Mouse (Mus musculus) heart, postnatal 0 days (tissue): ENCODE data around the gene Lhfpl2. TPM values are rescaled to one million over a fixed set of nuclear protein-coding genes. Genes with fewer than 3 reads are reported as not detected.
A peak's percentile ranks its signal among the peaks of the same experiment; 100 is the strongest.

Experiments used
- ATAC-seq: fragments of 200-750 bp; cut with Nextera tagmentation; 2 replicates; pipeline ENCODE4 v1.8.0; 2017; ENCODE audit warnings: low read depth, moderate number of reproducible peaks, moderate library complexity; ENCODE audit not compliant: insufficient read depth
- DNase-seq: peaks from one replicate; pipeline ENCODE4 v3.0.0-alpha.2; 2016; ENCODE audit warnings: low spot score
- H3K27ac ChIP-seq: fragments of 300-500 bp; sonication (generic); 2 replicates; pipeline ENCODE4 v1.5.1; 2014; ENCODE audit warnings: low read depth, mild to moderate bottlenecking
- H3K27me3 ChIP-seq: fragments of 300-500 bp; sonication (generic); 2 replicates; pipeline ENCODE4 v1.6.1; 2014; ENCODE audit warnings: low read length, mixed read lengths; ENCODE audit not compliant: control insufficient read depth, insufficient read depth
- H3K36me3 ChIP-seq: fragments of 300-500 bp; sonication (generic); replicated peaks from 2 replicates; pipeline ENCODE4 v1.6.1; 2014; ENCODE audit warnings: low read length, mixed read lengths; ENCODE audit not compliant: control insufficient read depth, insufficient read depth
- H3K4me1 ChIP-seq: fragments of 300-500 bp; sonication (generic); 2 replicates; pipeline ENCODE4 v1.6.1; 2014; ENCODE audit warnings: antibody characterized with exemption; ENCODE audit not compliant: control insufficient read depth, insufficient read depth
- H3K4me2 ChIP-seq: fragments of 300-500 bp; sonication (generic); 2 replicates; pipeline ENCODE4 v1.6.1; 2014; ENCODE audit warnings: low read depth, mild to moderate bottlenecking, low read length, moderate library complexity
- H3K4me3 ChIP-seq: fragments of 300-500 bp; sonication (generic); 2 replicates; pipeline ENCODE4 v1.5.1; 2014; ENCODE audit warnings: low read depth, low read length
- H3K9ac ChIP-seq: fragments of 300-500 bp; sonication (generic); replicated peaks from 2 replicates; pipeline ENCODE4 v1.6.1; 2014; ENCODE audit warnings: low read depth, low read length, mixed read lengths
- H3K9me3 ChIP-seq: fragments of 300-500 bp; sonication (generic); replicated peaks from 2 replicates; pipeline ENCODE4 v1.6.1; 2016; ENCODE audit warnings: low read length; ENCODE audit not compliant: control insufficient read depth
- CTCF ChIP-seq: IDR thresholded peaks from 2 replicates; pipeline ENCODE4 v1.5.1; 2016; ENCODE audit warnings: antibody characterized with exemption, control low read depth, low read depth
- EP300 ChIP-seq: IDR thresholded peaks from 2 replicates; pipeline ENCODE4 v1.6.1; 2016; ENCODE audit warnings: antibody characterized with exemption, low read depth
- WGBS: fragments of 180-500 bp; shearing (Covaris S2); extraction: QIAGEN DNeasy Blood & Tissue Kit; methylation state at CpG from one replicate; pipeline ENCODE4 v1.1.7; 2014; 5-methylcytosine and 5-hydroxymethylcytosine counted together
- polyA plus RNA-seq: library from polyadenylated mRNA; unstranded; fragments of >200 nt; fragmentation: Nextera tagmentation; extraction: Ambion mirVana; gene quantifications from 2 replicates; pipeline ENCODE4 v1.2.1, GENCODE M21; 2015
- total RNA-seq: library from RNA; depleted of rRNA; stranded (reverse); fragments of >200 nt; gene quantifications from 2 replicates; pipeline ENCODE4 v1.2.3, GENCODE M21; 2014; ENCODE audit warnings: low replicate concordance

Lhfpl2 gene
- total and polyA plus RNA-seq, 2 experiments from 2014 or later, result 10.8 to 22.5 TPM

DNA sequence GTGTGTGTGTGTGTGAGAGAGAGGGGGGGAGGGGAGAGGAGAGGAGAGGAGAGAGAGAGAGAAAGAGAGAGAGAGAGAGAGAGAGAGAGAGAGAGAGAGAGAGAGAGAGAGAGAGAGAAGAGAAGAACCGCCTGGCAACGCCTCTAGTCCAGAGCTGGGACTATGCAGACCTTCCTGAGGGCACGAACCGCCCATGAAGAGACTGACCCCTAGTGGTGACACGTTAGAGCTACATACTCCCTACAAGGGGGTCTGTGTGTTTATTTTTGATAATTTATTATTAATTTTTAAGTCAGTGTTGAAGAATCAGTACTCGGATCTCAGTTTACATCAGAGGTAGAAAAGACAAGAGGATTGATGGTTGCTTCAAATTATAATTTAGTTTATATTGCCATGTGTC, 147.6 kb downstream of the Lhfpl2 start:
- ATAC-seq, result peak; percentile 77; the same call in 1 of the 2 replicates

DNA sequence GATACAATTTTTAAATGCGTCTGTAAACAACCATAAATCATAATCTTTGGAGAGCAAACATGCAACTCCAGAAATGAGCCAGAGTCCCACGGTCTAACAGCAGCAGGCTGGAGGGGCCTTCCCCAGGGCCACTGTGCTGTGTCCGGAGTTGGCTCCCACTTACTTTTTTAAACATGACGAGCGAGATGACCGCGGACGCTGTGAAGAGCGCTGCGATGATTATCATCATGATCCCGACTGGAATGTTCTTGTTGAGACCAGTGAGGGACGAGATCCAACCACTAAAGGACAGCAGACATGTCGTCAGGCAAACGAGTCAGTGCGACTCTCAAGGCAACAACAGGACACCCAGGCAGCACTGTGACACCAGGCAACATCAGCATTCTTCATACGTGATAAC, 150.4 kb downstream of the Lhfpl2 start:
- Histone ChIP-seq H3K9ac (no peak overlapping the region), H3K36me3 (peaks cover 34% of the 10 kb centered on the region), H3K4me2 (no peak overlapping the region), H3K4me1 (no peaks in the 10 kb centered on the region), H3K4me3 (no peak overlapping the region), H3K27ac (no peak overlapping the region), H3K9me3 (0 out of 2 replicates have a peak, but pooled peaks cover 4% of the 10 kb centered on the region), H3K27me3 (no peaks in the 10 kb centered on the region)
- ATAC-seq, result no peak
- DNase-seq, result no peak
- WGBS, result 88% methylated on average over 16 of the region's 16 CpGs
- TF ChIP-seq CTCF (no peak), EP300 (no peak)

More for the DNA sequence above, 147.6 kb downstream of the Lhfpl2 start:
- peak; percentile 72 for DNase-seq
- WGBS, result 12% methylated on average over 6 of the region's 6 CpGs
- no peaks in the 10 kb centered on the region for H3K27me3 ChIP-seq
- H3K4me1 ChIP-seq, result no peaks in the 10 kb centered on the region
- no peak overlapping the region for H3K27ac ChIP-seq
- 0 out of 2 replicates have a peak, but pooled peaks cover 4% of the 10 kb centered on the region for H3K9me3 ChIP-seq
- TF ChIP-seq EP300 (no peak), CTCF (peak; percentile 86)
- H3K4me2 ChIP-seq, result no peak overlapping the region
- H3K36me3 ChIP-seq, result peaks cover 34% of the 10 kb centered on the region
- H3K9ac ChIP-seq, result no peak overlapping the region
- no peak overlapping the region for H3K4me3 ChIP-seq

GRCm38 (mm10) chr13:94208892-94209291, 151.3 kb downstream of the Lhfpl2 start:
- ATAC-seq, result no peak
- Histone ChIP-seq H3K9me3 (0 out of 2 replicates have a peak, but pooled peaks cover 4% of the 10 kb centered on the region), H3K9ac (no peak overlapping the region), H3K4me2 (no peak overlapping the region), H3K27me3 (no peaks in the 10 kb centered on the region), H3K27ac (no peak overlapping the region), H3K4me3 (no peak overlapping the region), H3K4me1 (no peaks in the 10 kb centered on the region), H3K36me3 (peaks cover 28% of the 10 kb centered on the region)
- no peak for DNase-seq
- no peak for TF ChIP-seq EP300
- TF ChIP-seq CTCF, result peak; percentile 16; the same call in 1 of the 2 replicates

DNA sequence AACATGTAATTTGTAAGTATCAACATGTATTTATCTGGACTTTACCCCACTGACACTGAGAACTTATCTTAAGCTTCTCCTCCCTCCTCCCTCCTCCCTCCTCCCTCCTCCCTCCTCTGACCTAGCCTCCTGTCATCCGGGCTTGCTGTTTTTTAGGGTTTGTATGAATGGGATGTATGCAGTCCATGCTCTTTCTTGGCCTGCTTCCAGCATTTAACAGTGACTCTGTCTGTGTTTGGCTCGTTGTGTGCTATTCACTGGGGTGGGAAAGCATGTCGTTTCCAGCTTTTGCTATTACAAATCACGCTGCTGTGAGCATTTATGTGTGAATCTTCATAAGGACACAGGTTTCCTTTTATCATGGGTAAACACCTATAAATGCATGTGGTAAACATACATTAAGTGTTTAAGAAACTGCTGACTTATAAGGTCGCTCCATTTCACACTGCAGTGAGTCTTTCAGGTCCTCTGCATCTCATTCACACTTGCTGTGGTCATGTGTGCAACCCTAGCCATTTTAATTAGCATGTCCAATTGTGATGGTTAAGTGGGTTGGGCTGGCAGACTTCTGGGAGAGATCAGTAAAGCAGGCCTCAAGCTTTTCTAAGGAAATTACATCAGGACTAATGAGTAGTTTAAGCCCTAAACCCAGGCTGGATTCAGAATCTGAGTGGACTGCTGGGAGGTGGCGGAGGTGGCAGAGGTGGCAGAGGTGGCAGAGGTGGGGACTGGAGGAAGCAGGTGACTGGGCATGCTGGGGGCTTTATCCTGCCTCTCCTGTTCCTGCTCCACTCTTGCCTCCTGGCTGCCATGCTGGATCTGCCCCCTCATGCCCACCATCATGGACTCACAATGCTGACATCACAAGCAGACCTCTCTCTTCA, 153.9 kb downstream of the Lhfpl2 start:
- Histone ChIP-seq H3K27ac (no peak overlapping the region), H3K9me3 (0 out of 2 replicates have a peak, but pooled peaks cover 4% of the 10 kb centered on the region), H3K36me3 (peaks cover 23% of the 10 kb centered on the region), H3K4me1 (no peaks in the 10 kb centered on the region), H3K9ac (no peak overlapping the region), H3K4me2 (no peak overlapping the region), H3K27me3 (no peaks in the 10 kb centered on the region), H3K4me3 (no peak overlapping the region)
- DNase-seq (no peak), ATAC-seq (no peak)
- TF ChIP-seq EP300, result no peak
- no peak for TF ChIP-seq CTCF
- 57% methylated on average over 6 of the region's 6 CpGs for WGBS

DNA sequence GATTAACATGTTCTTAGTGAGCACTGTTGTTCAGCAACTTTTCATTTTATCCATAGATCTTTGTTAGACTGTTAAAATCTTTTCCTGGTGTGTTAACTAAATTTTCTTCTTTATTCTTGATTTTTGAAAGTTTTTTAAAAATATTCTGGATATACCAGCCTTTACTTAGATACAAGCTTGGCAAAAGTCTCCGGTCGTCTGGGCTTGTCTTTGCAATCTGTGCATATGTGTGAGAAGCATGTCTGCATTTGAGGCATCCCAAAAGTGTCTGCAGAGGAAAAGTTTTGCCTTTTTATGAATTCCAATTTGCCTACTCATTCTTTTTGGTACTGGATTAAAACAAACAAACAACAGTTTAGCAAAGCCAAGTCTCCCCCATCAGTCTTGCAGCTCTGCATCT, 154.6 kb downstream of the Lhfpl2 start:
- 98% methylated on average over 2 of the region's 2 CpGs for WGBS
- Histone ChIP-seq H3K27me3 (no peaks in the 10 kb centered on the region), H3K9me3 (0 out of 2 replicates have a peak, but pooled peaks cover 4% of the 10 kb centered on the region), H3K4me3 (no peak overlapping the region), H3K4me2 (no peak overlapping the region), H3K9ac (no peak overlapping the region), H3K36me3 (peaks cover 23% of the 10 kb centered on the region), H3K4me1 (no peaks in the 10 kb centered on the region), H3K27ac (no peak overlapping the region)
- DNase-seq (no peak), ATAC-seq (no peak)
- no peak for TF ChIP-seq CTCF
- no peak for TF ChIP-seq EP300
